Mouse (Mus musculus) liver (tissue): ENCODE measurements at regions not wholly inside any gene's neighbourhood (a gene's known extent, or its start where the extent isn't known, plus 50 kb on each side); places are given as distances from the start of the nearest gene placed in this dataset.

Experiments
- DNase-seq: peaks from one replicate; pipeline ENCODE4 v3.0.0-alpha.2; 2020; ENCODE audit warnings: mixed read lengths

GRCm38 (mm10) chr10:100152821-100153220 is 137.4 kb downstream of the Kitl start:
- DNase-seq, result no peak

GRCm38 (mm10) chr10:100153311-100153710 is 137.9 kb downstream of the Kitl start:
- DNase-seq, result no peak

GRCm38 (mm10) chr10:100155566-100155965 is 140.1 kb downstream of the Kitl start:
- DNase-seq, result no peak

GRCm38 (mm10) chr10:100159843-100160531 is 144.6 kb downstream of the Kitl start:
- DNase-seq, result peak; percentile 15

- DNase-seq, result no peak
Observed at GRCm38 (mm10) chr10:100160532-100160852, 145.1 kb downstream of the Kitl start.

- no peak for DNase-seq
Observed at GRCm38 (mm10) chr10:100161117-100161516, 145.7 kb downstream of the Kitl start.

- DNase-seq, result no peak
Observed at GRCm38 (mm10) chr10:100164526-100164925, 149.1 kb downstream of the Kitl start.

GRCm38 (mm10) chr10:100170836-100171235 is 155.4 kb downstream of the Kitl start:
- no peak for DNase-seq

- DNase-seq, result no peak
Observed at GRCm38 (mm10) chr10:100197673-100198072, 137.8 kb upstream of the Gm4301 start.

- no peak for DNase-seq
Observed at GRCm38 (mm10) chr10:100199090-100199690, 136.3 kb upstream of the Gm4301 start.

GRCm38 (mm10) chr10:100200431-100200830 is 135.0 kb upstream of the Gm4301 start:
- DNase-seq, result no peak

- DNase-seq, result no peak
Observed at GRCm38 (mm10) chr10:100206617-100207530, 128.6 kb upstream of the Gm4301 start.

- no peak for DNase-seq
Observed at GRCm38 (mm10) chr10:100210684-100211083, 124.8 kb upstream of the Gm4301 start.

- no peak for DNase-seq
Observed at GRCm38 (mm10) chr10:100224459-100225097, 110.9 kb upstream of the Gm4301 start.

GRCm38 (mm10) chr10:100259235-100259900 is 76.1 kb upstream of the Gm4301 start:
- no peak for DNase-seq

GRCm38 (mm10) chr10:100263447-100263846 is 72.0 kb upstream of the Gm4301 start:
- DNase-seq, result no peak

GRCm38 (mm10) chr10:100264066-100264465 is 71.4 kb upstream of the Gm4301 start:
- no peak for DNase-seq

GRCm38 (mm10) chr10:100282471-100282870 is 53.0 kb upstream of the Gm4301 start:
- DNase-seq, result no peak
